Mouse (Mus musculus) liver, adult 2 months (tissue): Measurements from ENCODE around the gene Ltbp2. TPM values are rescaled to one million over a fixed set of nuclear protein-coding genes. Genes with fewer than 3 reads are reported as not detected.

Source experiments
- DNase-seq: peaks from one replicate; pipeline ENCODE4 v3.0.0-alpha.2; 2011; ENCODE audit warnings: low read depth, low spot score; ENCODE audit errors: extremely low read depth
- H3K27ac ChIP-seq: fragments of 200-500 bp; replicated peaks from 2 replicates; pipeline ENCODE4 v1.5.1; 2012; ENCODE audit warnings: low read depth, mild to moderate bottlenecking, control low read depth, inconsistent platforms, low read length; ENCODE audit not compliant: insufficient read depth
- H3K27me3 ChIP-seq: fragments of 200-500 bp; 2 replicates; pipeline ENCODE4 v1.6.1; 2012; ENCODE audit warnings: mild to moderate bottlenecking, moderate library complexity, low read length, inconsistent platforms; ENCODE audit not compliant: control insufficient read depth, insufficient read depth
- H3K36me3 ChIP-seq: fragments of 200-500 bp; 2 replicates; pipeline ENCODE4 v1.6.1; 2012; ENCODE audit warnings: low read length, inconsistent platforms; ENCODE audit not compliant: control insufficient read depth, insufficient read depth
- H3K4me1 ChIP-seq: fragments of 200-500 bp; 2 replicates; pipeline ENCODE4 v1.6.1; 2011; ENCODE audit warnings: low read length; ENCODE audit not compliant: control insufficient read depth, insufficient read depth
- H3K4me3 ChIP-seq: fragments of 200-500 bp; 2 replicates; pipeline ENCODE4 v1.5.1; 2011; ENCODE audit warnings: low read depth, mild to moderate bottlenecking, control low read depth, low read length, moderate library complexity; ENCODE audit not compliant: insufficient read depth
- H3K79me2 ChIP-seq: fragments of 200-500 bp; 2 replicates; pipeline ENCODE4 v1.6.1; 2012; ENCODE audit warnings: inconsistent platforms, mild to moderate bottlenecking, low read length, moderate library complexity; ENCODE audit not compliant: control insufficient read depth, insufficient read depth
- H3K9ac ChIP-seq: fragments of 200-500 bp; 2 replicates; pipeline ENCODE4 v1.6.1; 2012; ENCODE audit warnings: low read depth, mild to moderate bottlenecking, control low read depth, inconsistent platforms, low read length
- CTCF ChIP-seq: fragments of 200-500 bp; IDR thresholded peaks from 2 replicates; pipeline ENCODE4 v1.5.1; 2011; ENCODE audit warnings: low read depth, low read length, control low read depth
- POLR2A ChIP-seq: fragments of 200-500 bp; IDR thresholded peaks from 2 replicates; pipeline ENCODE4 v1.6.1; 2011; ENCODE audit warnings: low read length, control low read depth; ENCODE audit not compliant: insufficient read depth; ENCODE audit errors: extremely low read depth
- WGBS: fragments of 180-500 bp; shearing (Covaris S2); methylation state at CpG from one replicate; pipeline ENCODE4 v1.1.7; 2018; 5-methylcytosine and 5-hydroxymethylcytosine counted together
- polyA plus RNA-seq: library from polyadenylated mRNA; depleted of rRNA; stranded (reverse); fragments of >200 nt; gene quantifications from 2 replicates; pipeline ENCODE4 v1.2.3, GENCODE M21; 2012; rRNA removed
- total RNA-seq: library from RNA; depleted of rRNA; stranded (reverse); fragments of >200 nt; gene quantifications from 2 replicates; pipeline ENCODE4 v1.2.3, GENCODE M21; 2014; rRNA removed

Gene Ltbp2
- total and polyA plus RNA-seq, 2 experiments: 0.65 to 1.7 TPM

DNA sequence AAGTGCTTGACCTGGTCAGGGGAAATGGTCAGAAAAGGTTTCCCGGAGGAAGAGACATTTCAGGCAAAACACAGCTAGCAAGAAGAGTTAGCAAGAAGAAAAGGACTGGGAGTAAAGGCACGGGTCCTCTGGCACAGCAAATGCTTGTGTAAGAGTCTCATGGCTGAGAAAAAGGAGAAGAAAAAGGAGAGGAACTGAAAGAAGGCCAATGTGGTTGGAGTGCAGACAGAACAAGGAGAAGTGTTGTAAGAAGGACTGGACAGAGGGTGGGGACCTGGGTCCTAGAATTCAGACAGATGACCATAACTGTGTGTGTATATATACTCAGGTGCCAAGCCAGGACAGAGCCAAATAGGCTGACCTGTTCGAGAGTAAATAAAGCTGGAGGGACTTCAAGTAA is 128.2 kb downstream of the Ltbp2 start:
- 56% methylated on average over 3 of the region's 3 CpGs for WGBS
- H3K9ac ChIP-seq: no peak overlapping the region
- H3K36me3 ChIP-seq: no peaks in the 10 kb centered on the region
- no peak for TF ChIP-seq POLR2A
- H3K27me3 ChIP-seq: no peaks in the 10 kb centered on the region
- no peak overlapping the region for H3K4me3 ChIP-seq
- peak; percentile 29 for DNase-seq
- no peak overlapping the region for H3K27ac ChIP-seq
- no peaks in the 10 kb centered on the region for H3K4me1 ChIP-seq
- H3K79me2 ChIP-seq: no peaks in the 10 kb centered on the region

- Histone ChIP-seq H3K79me2 (no peaks in the 10 kb centered on the region), H3K27ac (no peak overlapping the region), H3K27me3 (no peaks in the 10 kb centered on the region), H3K4me1 (no peaks in the 10 kb centered on the region), H3K9ac (no peak overlapping the region), H3K36me3 (no peaks in the 10 kb centered on the region), H3K4me3 (no peak overlapping the region)
- WGBS: 62% methylated on average over 4 of the region's 4 CpGs
- DNase-seq: no peak
- no peak for TF ChIP-seq POLR2A
- TF ChIP-seq CTCF: no peak
Observed at GRCm38 (mm10) chr12:84745700-84746099, 130.6 kb downstream of the Ltbp2 start.

DNA sequence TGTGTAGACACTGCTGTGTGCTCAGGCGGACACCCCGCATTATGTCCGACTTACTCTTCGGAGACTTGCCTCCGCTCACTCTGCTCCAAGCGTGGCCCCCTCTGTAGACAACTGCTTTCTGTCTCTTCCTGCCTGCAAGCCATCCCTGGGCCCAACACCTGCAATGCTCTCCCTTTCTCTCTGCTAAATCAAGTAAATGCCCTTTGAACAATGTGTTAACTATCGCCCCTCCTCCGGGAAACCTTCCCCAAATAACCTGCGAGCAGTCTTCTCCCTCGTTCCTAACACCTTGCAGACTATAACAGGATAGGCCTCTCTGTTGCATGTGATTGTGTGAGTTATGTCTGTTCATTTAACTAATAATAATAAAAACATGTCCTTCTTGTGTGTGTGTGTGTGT is 132.8 kb downstream of the Ltbp2 start:
- 90% methylated on average over 10 of the region's 10 CpGs for WGBS
- no peak overlapping the region for H3K9ac ChIP-seq
- no peaks in the 10 kb centered on the region for H3K36me3 ChIP-seq
- no peak overlapping the region for H3K4me3 ChIP-seq
- no peaks in the 10 kb centered on the region for H3K27me3 ChIP-seq
- no peaks in the 10 kb centered on the region for H3K79me2 ChIP-seq
- DNase-seq: no peak
- TF ChIP-seq POLR2A (no peak), CTCF (no peak)
- no peak overlapping the region for H3K27ac ChIP-seq
- no peaks in the 10 kb centered on the region for H3K4me1 ChIP-seq

GRCm38 (mm10) chr12:84733366-84733765 is 143.0 kb downstream of the Ltbp2 start:
- no peak for TF ChIP-seq POLR2A
- TF ChIP-seq CTCF: no peak
- no peaks in the 10 kb centered on the region for H3K27me3 ChIP-seq
- H3K4me1 ChIP-seq: no peaks in the 10 kb centered on the region
- DNase-seq: no peak
- 71% methylated on average over 13 of the region's 13 CpGs for whole genome bisulfite sequencing
- H3K27ac ChIP-seq: no peak overlapping the region
- H3K4me3 ChIP-seq: no peak overlapping the region
- H3K79me2 ChIP-seq: no peaks in the 10 kb centered on the region
- H3K36me3 ChIP-seq: no peaks in the 10 kb centered on the region
- no peak overlapping the region for H3K9ac ChIP-seq

Other genes starting within 250 kb of the Ltbp2 start
- gene Vrtn, start 235.5 kb downstream of the Ltbp2 start, total RNA-seq: not detected in 2 replicates
- not detected in 2 replicates for gene Vrtn, start 235.5 kb downstream of the Ltbp2 start, polyA plus RNA-seq
- gene Syndig1l, start 177.7 kb downstream of the Ltbp2 start, total RNA-seq: not detected in 2 replicates
- not detected in 2 replicates for gene Syndig1l, start 177.7 kb downstream of the Ltbp2 start, polyA plus RNA-seq
- gene Npc2, start 103.4 kb downstream of the Ltbp2 start, total RNA-seq: 40.2 and 53.6 TPM in 2 replicates
- gene Npc2, start 103.4 kb downstream of the Ltbp2 start, polyA plus RNA-seq: 83.2 and 85.8 TPM in 2 replicates
- gene Isca2, start 103.3 kb downstream of the Ltbp2 start, total RNA-seq: 41.4 and 44.0 TPM in 2 replicates
- 48.2 and 54.3 TPM in 2 replicates for gene Isca2, start 103.3 kb downstream of the Ltbp2 start, polyA plus RNA-seq
- gene Fcf1, start 94.4 kb upstream of the Ltbp2 start, total RNA-seq: 47.5 and 59.7 TPM in 2 replicates
- 21.7 and 23.2 TPM in 2 replicates for gene Fcf1, start 94.4 kb upstream of the Ltbp2 start, polyA plus RNA-seq
- gene Arel1, start 94.4 kb upstream of the Ltbp2 start, total RNA-seq: 22.2 and 22.4 TPM in 2 replicates
- 17.6 and 21.0 TPM in 2 replicates for gene Arel1, start 94.4 kb upstream of the Ltbp2 start, polyA plus RNA-seq
- 16.9 TPM in 2 replicates for gene Ylpm1, start 119.8 kb upstream of the Ltbp2 start, total RNA-seq
- gene Ylpm1, start 119.8 kb upstream of the Ltbp2 start, polyA plus RNA-seq: 4.7 and 5.2 TPM in 2 replicates
- gene Prox2, start 234.2 kb upstream of the Ltbp2 start, total RNA-seq: 1.8 and 1.9 TPM in 2 replicates
- gene Prox2, start 234.2 kb upstream of the Ltbp2 start, polyA plus RNA-seq: 1.3 and 1.5 TPM in 2 replicates
- gene Dlst, start 234.3 kb upstream of the Ltbp2 start, total RNA-seq: 149 and 150 TPM in 2 replicates
- gene Dlst, start 234.3 kb upstream of the Ltbp2 start, polyA plus RNA-seq: 111 and 112 TPM in 2 replicates